Mouse (Mus musculus) erythroblast, embryonic 14.5 days (primary cell): ENCODE measurements around the gene Ccdc38.

ENCODE experiments used
- GATA1 ChIP-seq: IDR thresholded peaks from 2 replicates; pipeline ENCODE4 v1.6.1; 2012; ENCODE audit warnings: low read length, inconsistent platforms, mixed read lengths
- TAL1 ChIP-seq: IDR thresholded peaks from 3 replicates; pipeline ENCODE4 v1.6.1; 2012; ENCODE audit warnings: low read length, inconsistent platforms, mixed read lengths

GRCm38 (mm10) chr10:93538818-93539217, 1.6 kb upstream of the Ccdc38 start:
- TF ChIP-seq GATA1 (no peak), TAL1 (no peak)
